Mouse (Mus musculus): ENCODE measurements around the gene Irf2bp1.

DNA sequence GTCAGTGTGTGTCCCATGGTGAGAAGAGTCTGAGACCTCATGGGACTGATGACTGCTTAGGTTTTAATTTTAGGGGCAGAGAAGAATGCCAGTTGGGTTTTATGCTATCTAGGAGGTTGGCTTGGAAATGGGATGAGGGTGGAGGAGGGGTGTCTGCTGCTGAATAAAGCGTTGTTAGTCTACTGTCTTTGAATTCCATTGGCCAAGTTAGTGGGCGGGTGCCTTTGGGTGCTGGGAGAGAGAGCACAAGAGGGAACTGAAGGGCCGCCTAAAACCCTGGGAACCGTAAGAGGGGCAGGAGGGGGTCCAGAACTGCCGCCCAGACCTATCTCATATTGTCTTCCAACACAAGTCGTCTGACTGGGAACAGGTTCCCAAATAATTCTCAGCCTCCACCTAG is 15.1 kb upstream of the Irf2bp1 start:
- TF ChIP-seq POLR2A (IDR thresholded peaks at IDR 0.05; ENCODE audit: insufficient read length, low read depth), result no peak
- TF ChIP-seq USF1 (IDR thresholded peaks at IDR 0.05; ENCODE audit: low read depth), result no peak
- TF ChIP-seq MAX (IDR thresholded peaks at IDR 0.05; ENCODE audit: low read depth), result no peak
